Mouse (Mus musculus): ENCODE results near the gene 2010300C02Rik. TPM values are rescaled to one million over a fixed set of nuclear protein-coding genes. Genes with fewer than 3 reads are reported as not detected.

Gene 2010300C02Rik
- polyA plus RNA-seq, 1 experiment from 2014 or later = 7.5 TPM

GRCm38 (mm10) chr1:37635716-37636115 lies 84.2 kb downstream of the 2010300C02Rik start:
- peak; percentile 42 for TF ChIP-seq CTCF (IDR thresholded peaks at IDR 0.05; ENCODE audit: low read depth)
- no peak for TF ChIP-seq EP300 (optimal IDR thresholded peaks at IDR 0.05)
- WGBS = 62% methylated on average over 7 of the region's 7 CpGs
- Histone ChIP-seq H3K4me1 (replicated peaks; ENCODE audit: control insufficient read depth, insufficient read depth) (no peaks in the 10 kb centered on the region), H3K36me3 (ENCODE audit: control insufficient read depth, insufficient read depth, low read length) (no peaks in the 10 kb centered on the region), H3K27me3 (ENCODE audit: control insufficient read depth, insufficient read depth, low read length) (no peaks in the 10 kb centered on the region), H3K9me3 (ENCODE audit: control insufficient read depth, low read length) (no peaks in the 10 kb centered on the region), H3K9ac (ENCODE audit: low read length) (no peak overlapping the region), H3K4me2 (replicated peaks; ENCODE audit: low read depth) (no peak overlapping the region), H3K27ac (replicated peaks) (no peak overlapping the region), H3K4me3 (ENCODE audit: low read depth, low read length) (no peak overlapping the region)
- DNase-seq (ENCODE audit: low spot score) (no peak), ATAC-seq (ENCODE audit: low FRiP score, low TSS enrichment) (no peak)

DNA sequence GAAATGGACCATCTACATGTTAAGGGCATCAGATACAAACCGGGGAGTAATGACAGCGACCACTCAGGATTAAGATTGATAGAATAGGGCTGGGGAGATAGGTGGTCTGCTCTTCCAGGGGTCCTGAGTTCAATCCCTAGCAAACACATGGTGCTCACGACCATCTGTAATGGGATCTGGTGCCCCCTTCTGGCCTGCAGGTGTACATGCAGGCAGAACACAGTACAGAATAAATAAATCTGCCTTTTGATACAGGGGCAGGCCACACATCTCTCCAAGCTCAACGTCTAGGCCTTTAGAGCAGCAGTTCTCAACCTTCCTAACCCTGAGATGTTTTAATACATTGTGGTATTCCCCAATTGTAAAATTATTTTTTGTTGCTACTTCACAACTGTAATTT lies 85.2 kb downstream of the 2010300C02Rik start:
- H3K36me3 ChIP-seq (ENCODE audit: control insufficient read depth, insufficient read depth, low read length) = no peaks in the 10 kb centered on the region
- no peaks in the 10 kb centered on the region for H3K27me3 ChIP-seq (ENCODE audit: control insufficient read depth, insufficient read depth, low read length)
- H3K27ac ChIP-seq (replicated peaks) = no peak overlapping the region
- H3K4me1 ChIP-seq (replicated peaks; ENCODE audit: control insufficient read depth, insufficient read depth) = no peaks in the 10 kb centered on the region
- no peaks in the 10 kb centered on the region for H3K9me3 ChIP-seq (ENCODE audit: control insufficient read depth, low read length)
- H3K4me3 ChIP-seq (ENCODE audit: low read depth, low read length) = no peak overlapping the region
- TF ChIP-seq EP300 (optimal IDR thresholded peaks at IDR 0.05) (no peak), CTCF (IDR thresholded peaks at IDR 0.05; ENCODE audit: low read depth) (peak; percentile 94)
- ATAC-seq (ENCODE audit: low FRiP score, low TSS enrichment) = no peak
- H3K4me2 ChIP-seq (replicated peaks; ENCODE audit: low read depth) = no peak overlapping the region
- WGBS = 19% methylated on average over 4 of the region's 4 CpGs
- no peak overlapping the region for H3K9ac ChIP-seq (ENCODE audit: low read length)
- peak; percentile 68 for DNase-seq (ENCODE audit: low spot score)

DNA sequence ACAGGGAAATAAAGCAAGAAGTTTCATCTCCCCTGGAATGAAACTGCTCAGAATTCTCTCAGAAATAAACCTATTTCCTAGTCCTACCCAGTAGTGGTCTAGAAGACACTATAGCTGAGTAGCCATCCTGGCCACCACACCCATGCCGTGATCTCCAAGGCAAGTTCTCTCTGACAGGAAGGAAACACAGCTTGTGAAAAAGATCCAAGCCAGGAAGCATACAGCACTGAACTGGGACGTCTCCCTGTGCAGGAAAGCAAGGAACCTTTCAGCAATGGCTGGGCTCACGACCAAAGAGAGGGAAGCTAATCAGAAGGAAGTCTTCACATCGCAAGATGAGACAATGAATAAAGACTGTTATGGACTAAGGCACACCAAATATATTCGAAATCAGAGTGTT lies 86.4 kb downstream of the 2010300C02Rik start:
- Histone ChIP-seq H3K27me3 (ENCODE audit: control insufficient read depth, insufficient read depth, low read length) (no peaks in the 10 kb centered on the region), H3K4me2 (replicated peaks; ENCODE audit: low read depth) (no peak overlapping the region), H3K9ac (ENCODE audit: low read length) (no peak overlapping the region), H3K4me3 (ENCODE audit: low read depth, low read length) (no peak overlapping the region), H3K4me1 (replicated peaks; ENCODE audit: control insufficient read depth, insufficient read depth) (no peaks in the 10 kb centered on the region), H3K9me3 (ENCODE audit: control insufficient read depth, low read length) (no peaks in the 10 kb centered on the region), H3K27ac (replicated peaks) (no peak overlapping the region; the same call in 1 of the 2 replicates), H3K36me3 (ENCODE audit: control insufficient read depth, insufficient read depth, low read length) (no peaks in the 10 kb centered on the region)
- WGBS = 54% methylated on average over 5 of the region's 5 CpGs
- DNase-seq (ENCODE audit: low spot score) (no peak), ATAC-seq (ENCODE audit: low FRiP score, low TSS enrichment) (no peak)
- no peak for TF ChIP-seq CTCF (IDR thresholded peaks at IDR 0.05; ENCODE audit: low read depth)
- no peak for TF ChIP-seq EP300 (optimal IDR thresholded peaks at IDR 0.05)

GRCm38 (mm10) chr1:37632425-37632824 lies 87.5 kb downstream of the 2010300C02Rik start:
- no peak overlapping the region for H3K9ac ChIP-seq (ENCODE audit: low read length)
- H3K9me3 ChIP-seq (ENCODE audit: control insufficient read depth, low read length) = no peaks in the 10 kb centered on the region
- DNase-seq (ENCODE audit: low spot score) (no peak), ATAC-seq (ENCODE audit: low FRiP score, low TSS enrichment) (0 out of 2 replicates have a peak, but pooled peaks have one; percentile 40)
- peak overlapping the region; percentile 3; the same call in 1 of the 2 replicates for H3K27ac ChIP-seq (replicated peaks)
- H3K27me3 ChIP-seq (ENCODE audit: control insufficient read depth, insufficient read depth, low read length) = no peaks in the 10 kb centered on the region
- no peak overlapping the region for H3K4me2 ChIP-seq (replicated peaks; ENCODE audit: low read depth)
- no peak overlapping the region for H3K4me3 ChIP-seq (ENCODE audit: low read depth, low read length)
- H3K4me1 ChIP-seq (replicated peaks; ENCODE audit: control insufficient read depth, insufficient read depth) = no peaks in the 10 kb centered on the region
- TF ChIP-seq CTCF (IDR thresholded peaks at IDR 0.05; ENCODE audit: low read depth) (no peak), EP300 (optimal IDR thresholded peaks at IDR 0.05) (no peak)
- WGBS = 88% methylated on average over 8 of the region's 8 CpGs
- no peaks in the 10 kb centered on the region for H3K36me3 ChIP-seq (ENCODE audit: control insufficient read depth, insufficient read depth, low read length)

DNA sequence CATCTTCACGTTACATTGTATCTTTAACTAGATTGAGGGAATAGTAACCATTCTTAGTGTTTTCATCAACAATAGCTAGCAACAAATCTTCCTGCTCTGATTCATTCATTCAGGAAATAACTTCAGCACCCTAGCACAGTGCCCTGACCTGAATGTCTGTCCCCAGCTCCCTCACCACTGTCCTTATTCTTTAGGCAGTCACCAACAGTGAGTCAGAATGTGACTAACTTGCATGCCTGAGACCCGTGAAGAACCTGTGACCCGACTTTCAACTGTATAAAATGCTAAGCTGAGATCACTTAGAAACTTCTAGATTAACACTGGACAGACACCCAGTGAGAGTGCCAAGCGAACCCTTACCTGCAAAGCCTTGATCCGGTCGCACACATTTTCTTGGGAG lies 88.4 kb downstream of the 2010300C02Rik start:
- Histone ChIP-seq H3K9me3 (ENCODE audit: control insufficient read depth, low read length) (no peaks in the 10 kb centered on the region), H3K4me3 (ENCODE audit: low read depth, low read length) (no peak overlapping the region), H3K36me3 (ENCODE audit: control insufficient read depth, insufficient read depth, low read length) (no peaks in the 10 kb centered on the region), H3K9ac (ENCODE audit: low read length) (no peak overlapping the region), H3K27me3 (ENCODE audit: control insufficient read depth, insufficient read depth, low read length) (no peaks in the 10 kb centered on the region), H3K4me1 (replicated peaks; ENCODE audit: control insufficient read depth, insufficient read depth) (no peaks in the 10 kb centered on the region), H3K27ac (replicated peaks) (peak overlapping the region; percentile 61), H3K4me2 (replicated peaks; ENCODE audit: low read depth) (no peak overlapping the region)
- no peak for DNase-seq (ENCODE audit: low spot score)
- peak; percentile 72 for ATAC-seq (ENCODE audit: low FRiP score, low TSS enrichment)
- WGBS = 64% methylated on average over 6 of the region's 6 CpGs
- TF ChIP-seq CTCF (IDR thresholded peaks at IDR 0.05; ENCODE audit: low read depth) (no peak), EP300 (optimal IDR thresholded peaks at IDR 0.05) (no peak)

DNA sequence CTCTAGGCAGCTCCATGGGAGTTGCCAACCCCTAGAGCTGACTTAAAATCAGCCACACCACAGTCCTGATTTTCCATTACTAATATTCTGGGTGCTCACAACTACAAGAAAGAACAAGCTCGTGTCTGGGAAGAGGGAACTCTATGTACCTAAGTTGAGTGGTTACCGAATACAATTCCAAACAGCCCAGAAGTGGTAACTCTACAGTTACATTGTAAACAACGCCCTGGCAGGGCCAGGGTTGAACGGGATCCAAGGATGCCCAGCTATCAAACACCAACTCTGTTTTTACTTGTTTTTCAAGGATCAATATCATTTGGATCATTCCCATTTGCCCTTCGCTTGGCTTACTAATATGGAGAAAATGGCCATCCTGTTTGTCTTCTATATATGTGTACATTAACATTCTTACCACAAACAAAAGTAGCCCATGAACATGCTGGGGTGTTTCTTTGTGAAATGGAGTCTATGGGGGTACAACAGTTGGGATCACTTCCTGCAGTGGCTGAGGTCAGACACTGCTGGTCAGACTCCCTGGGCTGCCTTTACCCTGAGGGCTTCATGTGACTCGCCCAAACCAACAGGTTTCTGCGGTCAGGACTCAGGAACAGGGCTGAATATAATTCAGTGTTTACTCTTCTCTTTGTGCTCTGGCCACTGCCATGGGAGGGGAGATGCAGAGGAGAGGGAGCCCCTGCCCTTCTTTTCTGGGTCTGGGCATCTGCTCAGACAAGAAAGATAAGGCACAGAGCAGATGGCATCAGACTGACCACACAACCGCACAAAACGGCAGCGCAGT lies 89.3 kb downstream of the 2010300C02Rik start:
- ATAC-seq (ENCODE audit: low FRiP score, low TSS enrichment) (peak; percentile 70), DNase-seq (ENCODE audit: low spot score) (peak; percentile 51)
- H3K27me3 ChIP-seq (ENCODE audit: control insufficient read depth, insufficient read depth, low read length) = no peaks in the 10 kb centered on the region
- WGBS = 66% methylated on average over 10 of the region's 10 CpGs
- H3K9ac ChIP-seq (ENCODE audit: low read length) = no peak overlapping the region
- H3K27ac ChIP-seq (replicated peaks) = peak overlapping the region; percentile 61
- H3K9me3 ChIP-seq (ENCODE audit: control insufficient read depth, low read length) = no peaks in the 10 kb centered on the region
- no peaks in the 10 kb centered on the region for H3K36me3 ChIP-seq (ENCODE audit: control insufficient read depth, insufficient read depth, low read length)
- no peaks in the 10 kb centered on the region for H3K4me1 ChIP-seq (replicated peaks; ENCODE audit: control insufficient read depth, insufficient read depth)
- TF ChIP-seq CTCF (IDR thresholded peaks at IDR 0.05; ENCODE audit: low read depth) (no peak), EP300 (optimal IDR thresholded peaks at IDR 0.05) (no peak)
- no peak overlapping the region for H3K4me2 ChIP-seq (replicated peaks; ENCODE audit: low read depth)
- no peak overlapping the region for H3K4me3 ChIP-seq (ENCODE audit: low read depth, low read length)

All from stomach, postnatal 0 days (tissue).